Mouse (Mus musculus) spleen, postnatal 36 days (tissue): ENCODE measurements around the gene Fhod1.
A peak's percentile ranks its signal among the peaks of the same experiment; 100 is the strongest.

Source experiments
- DNase-seq, 2 experiments: peaks; one replicate each; pipeline ENCODE4 v3.0.0; 2022; ENCODE audit warnings: low spot score in 2 of 2, mixed read lengths in 1 of 2

The Fhod1 gene

DNA sequence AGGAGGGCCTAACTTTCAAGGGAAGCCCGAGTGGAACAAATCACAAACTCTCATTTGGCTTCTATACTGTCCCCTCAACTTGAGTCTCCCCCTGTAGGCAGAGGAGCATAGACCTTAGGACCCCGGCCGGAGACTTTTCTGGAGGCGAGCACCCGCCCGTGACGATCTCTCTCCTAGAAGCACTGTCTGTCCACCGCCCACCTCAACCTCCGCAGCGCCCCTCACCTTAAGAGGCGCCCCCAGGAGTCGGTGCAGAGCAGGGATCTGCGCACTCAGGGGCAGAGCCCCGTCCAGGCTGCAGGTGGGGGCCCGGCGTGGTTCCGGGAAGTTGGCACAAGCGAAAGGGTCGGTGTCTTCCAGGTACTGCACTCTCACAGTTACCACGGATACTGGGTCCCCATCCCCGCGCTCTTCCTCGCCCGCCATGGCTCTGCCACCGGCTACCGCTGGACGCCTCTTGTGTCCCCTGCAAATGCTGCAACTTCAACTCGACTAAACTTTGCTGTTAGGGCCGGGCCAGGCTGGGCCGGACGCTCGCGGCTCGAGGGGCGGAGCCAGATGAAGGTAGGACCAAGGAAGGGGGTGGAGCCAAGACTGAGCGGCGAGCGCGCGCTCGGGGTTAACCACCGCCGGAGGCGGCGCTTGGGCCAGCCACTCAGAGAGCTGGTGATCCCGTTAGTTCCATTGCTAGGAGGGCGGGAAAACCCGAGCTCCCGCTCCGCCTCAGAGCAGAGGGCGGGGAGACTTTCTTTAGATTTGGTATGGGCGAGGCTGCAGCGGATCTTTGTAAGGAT, at the start of gene Fhod1:
Fhod1 (minus strand) TSS at position 526 of the 794 bp plus-strand sequence.
- peak; percentile 92 to 93 for DNase-seq

DNA sequence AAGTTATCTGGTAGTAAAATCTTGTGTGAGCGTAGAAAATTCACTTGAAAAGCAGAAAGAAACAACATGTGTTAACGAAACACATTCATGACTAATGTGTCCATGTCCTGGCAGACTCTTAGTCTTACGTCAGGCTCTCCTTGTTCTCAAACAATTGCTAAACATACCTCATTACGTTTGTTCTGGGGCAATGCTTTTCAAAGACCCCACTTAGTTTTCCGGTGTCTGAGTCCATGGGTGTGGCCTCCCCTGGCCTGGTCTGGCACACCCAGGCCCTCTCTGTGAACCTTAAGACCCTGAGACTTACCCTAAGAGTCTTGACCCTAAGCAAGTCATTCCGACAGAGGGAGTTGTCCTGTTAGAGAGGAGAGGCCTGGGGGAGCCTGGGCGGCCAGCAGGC, 46.2 kb upstream of the Fhod1 start:
- no peak for DNase-seq

DNA sequence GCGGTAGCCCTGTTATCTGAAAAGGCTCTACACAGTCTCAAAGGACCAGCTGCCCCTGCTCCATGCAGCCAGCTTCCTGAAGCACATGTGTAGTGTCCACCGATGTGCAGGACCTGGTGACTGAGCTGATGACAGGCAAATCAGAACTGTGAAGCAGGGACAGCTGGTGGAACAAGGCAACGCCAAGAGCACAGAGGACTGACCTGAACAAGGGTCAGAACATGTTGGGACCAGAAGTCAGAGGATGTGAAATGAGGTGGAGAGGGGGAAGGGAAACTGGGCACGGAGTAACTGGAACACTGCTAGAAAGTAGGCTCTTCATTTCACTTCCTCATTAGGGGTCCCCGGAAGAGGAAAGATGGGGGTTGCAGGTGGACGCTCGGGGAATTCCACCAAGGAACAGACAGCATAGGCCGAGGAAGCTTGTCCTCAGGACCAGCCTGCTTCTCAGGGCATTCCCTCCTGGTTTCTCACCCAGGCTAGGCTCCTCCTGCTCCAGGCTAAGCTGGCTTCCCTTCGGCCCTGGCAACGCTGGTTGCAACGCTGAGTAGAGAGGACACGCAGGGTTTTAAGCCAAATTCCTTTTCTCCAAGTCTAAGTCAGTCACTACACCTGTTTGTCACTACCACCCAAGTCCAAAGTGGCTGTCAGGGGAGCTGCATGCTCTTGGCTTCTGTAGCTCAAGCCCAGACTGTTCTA, 45.5 kb upstream of the Fhod1 start:
- DNase-seq = no peak

DNA sequence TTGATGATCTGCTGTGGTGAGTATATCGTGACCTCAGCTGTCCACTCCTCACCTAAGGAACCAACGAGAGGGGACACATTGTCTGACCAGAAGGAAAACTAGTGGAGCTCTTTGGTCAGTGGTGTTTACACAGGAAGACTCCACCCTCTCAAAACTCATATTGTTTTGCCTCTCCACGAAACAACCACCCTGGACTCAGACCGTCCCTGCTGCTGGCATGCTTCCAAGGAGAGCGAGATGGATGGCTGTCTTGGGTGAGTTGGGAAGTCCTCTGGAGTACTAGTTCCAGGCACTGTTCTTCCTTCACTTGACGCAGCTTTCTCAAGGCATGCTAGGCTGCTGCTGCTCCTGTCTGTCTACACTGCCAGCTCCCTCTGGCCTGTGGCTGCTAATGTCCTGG, 41.3 kb upstream of the Fhod1 start:
- DNase-seq = no peak

DNA sequence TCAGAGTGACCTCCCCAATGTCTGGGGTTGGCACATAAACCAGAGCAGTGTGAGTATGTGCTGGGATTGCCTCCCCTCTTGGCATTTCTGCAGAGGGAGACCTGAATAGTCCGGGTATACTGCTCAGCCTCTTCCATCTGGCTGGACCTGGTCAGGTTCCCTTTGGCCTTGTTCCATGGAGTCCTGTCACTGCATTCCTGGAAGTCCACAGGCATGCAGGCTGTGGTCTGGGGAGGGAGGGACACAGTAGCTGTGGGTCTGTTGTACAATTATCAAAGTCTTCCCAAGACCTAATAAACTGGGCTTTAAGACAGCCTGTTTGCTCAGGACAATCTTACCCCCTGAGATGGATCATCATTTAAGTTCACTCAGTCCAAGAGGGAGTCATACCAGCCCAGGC, 39.4 kb upstream of the Fhod1 start:
- DNase-seq = no peak

DNA sequence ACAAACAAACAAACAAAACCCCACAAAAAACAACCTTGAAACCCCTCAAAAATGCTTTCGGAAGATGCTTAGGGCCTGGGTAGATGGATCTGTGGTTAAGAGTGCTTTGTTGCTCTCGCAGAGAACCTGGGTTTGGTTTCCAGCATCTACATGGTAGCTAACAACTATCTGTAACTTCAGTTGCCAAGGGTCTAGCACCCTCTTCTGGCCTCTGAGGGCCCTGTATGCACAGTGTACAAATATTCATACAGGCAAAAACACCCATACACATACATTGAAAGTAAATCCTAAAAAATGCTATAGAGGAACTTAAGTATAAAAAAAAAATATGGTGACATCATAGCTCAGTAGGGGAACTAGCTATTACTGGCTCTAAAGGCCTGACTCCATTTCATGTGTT, 36.3 kb upstream of the Fhod1 start:
- no peak for DNase-seq

DNA sequence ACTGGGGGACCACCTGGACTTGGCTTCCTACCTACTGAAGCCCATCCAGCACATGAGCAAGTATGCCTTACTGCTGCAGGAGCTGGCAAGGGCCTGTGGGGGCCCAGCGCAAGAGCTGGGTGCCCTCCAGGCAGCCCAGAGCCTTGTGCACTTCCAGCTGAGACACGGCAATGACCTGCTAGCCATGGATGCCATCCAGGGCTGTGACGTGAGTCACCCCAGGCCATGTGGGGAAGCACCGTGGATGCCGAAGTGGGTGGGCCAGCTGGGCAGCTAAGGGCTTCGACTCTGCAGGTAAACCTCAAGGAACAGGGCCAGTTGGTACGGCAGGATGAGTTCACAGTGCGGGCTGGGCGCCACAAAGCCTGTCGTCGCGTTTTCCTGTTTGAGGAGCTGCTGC, 32.6 kb upstream of the Fhod1 start:
- no peak for DNase-seq

DNA sequence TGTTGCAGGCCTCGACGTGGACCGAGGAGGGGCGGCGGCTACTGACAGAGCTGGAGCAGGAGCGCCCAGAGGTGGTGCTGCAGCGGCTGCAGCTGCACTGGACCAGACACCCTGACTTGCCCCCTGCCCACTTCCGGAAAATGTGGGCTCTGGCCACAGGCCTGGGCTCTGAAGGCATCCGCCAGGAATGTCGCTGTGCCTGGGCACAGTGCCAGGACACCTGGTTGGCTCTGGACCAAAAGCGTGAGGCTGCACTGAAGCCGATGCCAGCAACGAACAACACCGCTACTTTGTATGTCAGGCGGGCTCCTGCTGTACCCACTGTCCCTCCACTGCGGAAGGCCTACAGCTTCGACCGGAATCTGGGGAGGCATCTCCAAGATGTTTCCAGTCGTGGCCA, 30.9 kb upstream of the Fhod1 start:
- DNase-seq = no peak

DNA sequence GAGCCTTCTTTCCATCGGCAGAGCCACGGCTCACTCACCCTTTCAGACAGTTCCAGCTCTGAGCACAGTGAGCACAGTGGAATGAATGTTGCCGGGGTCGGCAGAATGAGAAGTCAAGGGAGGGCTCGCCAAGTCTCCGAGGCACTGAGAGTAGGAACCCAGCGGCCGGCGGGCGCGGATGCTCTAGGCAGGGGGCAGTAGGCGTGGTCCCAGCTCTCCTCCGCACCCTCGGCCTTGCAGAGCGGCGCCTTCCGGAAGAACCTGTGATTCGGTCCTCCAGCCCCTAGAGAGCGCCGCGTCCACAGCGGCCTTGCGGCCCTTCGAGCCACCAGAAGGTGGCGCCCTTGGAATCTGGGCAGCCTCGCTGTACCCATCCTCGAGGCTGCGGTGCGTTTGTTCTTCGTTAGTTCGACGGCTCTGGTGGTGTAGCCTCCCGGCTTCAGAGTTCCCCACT, 26.8 kb upstream of the Fhod1 start:
- no peak for DNase-seq

DNA sequence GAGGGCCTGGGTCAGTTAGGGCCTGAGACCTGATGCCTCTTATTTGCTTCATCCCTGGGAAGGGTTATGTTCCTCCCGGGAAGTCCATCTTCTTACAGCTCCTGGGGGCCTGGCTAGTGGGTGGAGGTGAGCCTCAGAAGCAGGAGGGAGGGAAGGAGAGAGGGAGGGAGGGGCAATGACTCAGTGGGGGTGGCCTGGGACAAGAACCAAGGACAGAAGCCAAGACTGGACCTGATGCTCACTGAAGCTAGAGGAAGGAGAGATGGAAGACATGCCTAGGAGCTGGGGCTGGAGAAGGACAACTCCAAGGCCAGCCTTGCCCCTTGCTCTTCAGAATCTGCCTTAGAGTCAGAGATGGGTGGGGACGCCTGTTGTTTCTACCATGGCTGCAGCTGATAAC, 25.3 kb upstream of the Fhod1 start, which contains the start of gene Plekhg4:
Plekhg4 (plus strand) TSS at position 243 of the 400 bp plus-strand sequence.
- DNase-seq = no peak

DNA sequence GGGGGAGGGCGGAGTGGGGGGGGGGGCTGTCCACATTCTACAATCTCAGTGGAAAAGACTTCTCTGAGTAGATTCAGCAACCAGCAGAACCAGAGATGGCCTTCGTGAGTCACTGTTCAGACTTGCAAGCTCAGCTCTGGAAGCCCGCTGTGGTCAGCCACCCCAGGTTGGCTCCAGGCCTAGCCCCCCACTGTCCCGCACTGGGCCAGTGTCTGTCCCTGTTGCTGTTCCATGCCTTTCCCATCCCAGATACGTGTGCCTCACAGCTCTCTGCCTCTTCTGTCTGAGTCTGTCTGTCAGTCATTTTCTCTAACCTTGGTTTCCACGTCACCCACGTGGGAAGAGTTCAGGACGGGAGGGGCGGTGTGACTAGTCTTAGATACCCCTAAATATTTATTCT, 24.7 kb upstream of the Fhod1 start:
- DNase-seq = no peak

DNA sequence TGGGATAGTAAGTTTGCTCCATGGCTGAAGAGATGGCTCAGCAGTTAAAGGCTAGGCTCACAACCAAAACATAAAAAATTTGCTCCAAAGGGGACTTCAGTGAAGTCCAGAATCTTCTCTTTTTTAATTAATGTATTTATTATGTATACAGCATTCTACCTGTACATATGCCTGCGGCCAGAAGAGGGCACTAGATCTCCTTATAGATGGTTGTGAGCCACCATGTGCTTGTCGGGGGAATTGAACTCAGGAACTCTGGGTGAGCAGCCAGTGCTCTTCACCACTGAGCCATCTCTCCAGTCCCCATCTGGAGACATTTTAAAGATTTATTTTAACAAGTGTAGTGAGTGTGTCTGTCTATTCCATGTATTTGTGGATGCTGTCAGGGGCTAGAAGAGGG, 19.4 kb upstream of the Fhod1 start:
- DNase-seq = no peak

DNA sequence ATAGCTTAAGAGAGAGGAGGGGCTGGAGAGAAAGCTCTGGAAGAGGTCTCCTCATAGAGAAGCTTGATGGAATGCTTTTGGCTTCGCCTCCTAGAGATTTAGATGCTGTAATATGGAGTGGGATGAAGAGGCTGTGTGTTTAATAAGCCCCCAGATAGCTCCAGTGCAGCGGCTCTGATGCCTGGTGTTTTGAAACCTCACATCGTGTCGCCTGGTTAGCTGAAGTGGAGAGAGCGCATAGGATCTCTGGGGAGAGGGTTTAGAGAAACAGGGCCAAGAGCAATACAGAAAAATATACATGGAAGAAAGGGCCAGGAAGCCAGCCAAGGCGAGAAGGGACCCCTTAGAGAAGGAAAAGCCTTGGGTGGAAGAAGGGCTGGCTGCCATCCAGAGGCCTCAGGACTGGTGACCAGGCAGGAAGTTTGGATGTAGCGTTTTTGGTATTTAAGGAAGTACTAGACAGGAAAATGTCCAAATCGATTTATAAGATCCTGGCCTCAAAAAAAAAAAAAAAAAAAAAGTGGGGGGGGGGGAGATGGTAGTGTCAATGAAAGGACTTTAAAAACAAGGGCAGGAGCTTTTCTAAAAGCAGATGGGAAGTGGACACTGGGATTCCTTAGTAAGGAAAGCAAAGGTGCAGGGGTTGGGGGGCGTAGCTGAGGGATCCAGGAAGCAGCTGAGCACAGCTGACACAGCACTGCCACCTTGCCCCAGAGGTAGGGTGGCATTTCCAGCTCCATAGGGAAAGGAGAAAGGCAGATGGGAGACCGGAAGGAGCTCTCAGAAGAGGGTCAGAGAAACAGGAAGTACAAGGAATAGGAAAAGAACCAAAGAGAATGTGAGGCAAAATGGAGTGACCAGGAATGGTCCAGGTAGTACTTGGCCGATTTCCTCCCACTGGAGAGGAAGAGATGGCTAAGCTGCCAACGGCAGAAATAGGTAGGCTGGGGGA, 14.3 kb upstream of the Fhod1 start:
- no peak for DNase-seq

DNA sequence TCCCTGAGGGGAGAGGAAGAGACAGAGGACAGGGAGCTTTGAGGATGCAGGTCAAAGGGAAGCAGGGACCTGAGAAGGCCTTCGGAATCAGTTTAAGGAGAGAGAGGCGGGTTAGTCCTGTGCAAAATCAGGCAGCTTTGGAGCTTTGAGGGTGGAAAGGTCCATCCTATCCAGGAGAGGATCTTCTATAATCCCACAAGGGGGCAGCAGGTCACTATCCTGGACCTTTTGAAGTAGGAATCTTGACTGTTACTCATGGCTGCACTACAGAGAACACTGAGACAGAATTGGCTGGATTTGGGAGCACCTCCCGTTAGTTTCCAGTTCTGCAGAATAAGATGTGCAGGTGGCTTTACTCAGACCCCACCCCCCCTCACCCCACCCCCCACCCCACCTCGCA, 11.9 kb upstream of the Fhod1 start:
- no peak for DNase-seq

DNA sequence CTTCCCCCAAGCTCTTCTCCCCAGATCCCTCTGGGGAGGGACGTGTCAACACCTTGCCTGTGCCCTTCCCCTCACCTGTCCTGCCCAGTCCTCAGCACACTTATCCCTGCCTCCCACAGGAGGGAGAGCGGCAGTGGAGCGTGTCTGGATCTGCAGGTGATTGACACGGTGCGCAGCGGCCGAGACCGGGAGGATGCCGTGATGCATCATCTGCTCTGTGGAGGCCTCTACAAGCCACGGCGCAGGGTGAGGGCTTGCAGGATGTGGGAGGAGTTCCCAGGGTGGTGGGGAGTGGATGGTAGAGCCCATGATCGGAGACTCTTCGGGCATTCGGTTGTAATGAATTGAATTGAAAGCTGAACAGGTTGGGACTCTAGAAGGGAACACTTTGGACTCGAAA, 11.5 kb upstream of the Fhod1 start:
- DNase-seq = no peak

DNA sequence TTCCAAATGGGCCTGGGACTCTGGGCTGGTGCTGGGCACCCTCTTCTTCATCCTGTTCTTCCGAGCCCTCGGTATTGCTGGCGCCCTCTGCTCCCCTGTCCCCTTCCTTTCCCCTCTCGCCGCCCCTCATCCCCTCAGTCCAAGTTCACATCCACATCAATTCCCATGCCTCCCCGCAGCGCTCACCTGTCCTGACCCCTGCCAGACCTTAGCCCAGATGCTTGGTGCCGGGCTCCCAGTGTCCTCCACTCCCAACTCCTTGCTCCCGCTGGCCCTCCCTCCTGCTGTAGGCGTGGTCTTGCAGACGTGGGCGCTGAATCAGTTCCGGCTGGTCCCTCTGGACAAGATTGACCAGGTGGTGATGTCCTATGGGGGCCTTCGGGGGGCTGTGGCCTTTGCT, 8.9 kb upstream of the Fhod1 start:
- DNase-seq = no peak

DNA sequence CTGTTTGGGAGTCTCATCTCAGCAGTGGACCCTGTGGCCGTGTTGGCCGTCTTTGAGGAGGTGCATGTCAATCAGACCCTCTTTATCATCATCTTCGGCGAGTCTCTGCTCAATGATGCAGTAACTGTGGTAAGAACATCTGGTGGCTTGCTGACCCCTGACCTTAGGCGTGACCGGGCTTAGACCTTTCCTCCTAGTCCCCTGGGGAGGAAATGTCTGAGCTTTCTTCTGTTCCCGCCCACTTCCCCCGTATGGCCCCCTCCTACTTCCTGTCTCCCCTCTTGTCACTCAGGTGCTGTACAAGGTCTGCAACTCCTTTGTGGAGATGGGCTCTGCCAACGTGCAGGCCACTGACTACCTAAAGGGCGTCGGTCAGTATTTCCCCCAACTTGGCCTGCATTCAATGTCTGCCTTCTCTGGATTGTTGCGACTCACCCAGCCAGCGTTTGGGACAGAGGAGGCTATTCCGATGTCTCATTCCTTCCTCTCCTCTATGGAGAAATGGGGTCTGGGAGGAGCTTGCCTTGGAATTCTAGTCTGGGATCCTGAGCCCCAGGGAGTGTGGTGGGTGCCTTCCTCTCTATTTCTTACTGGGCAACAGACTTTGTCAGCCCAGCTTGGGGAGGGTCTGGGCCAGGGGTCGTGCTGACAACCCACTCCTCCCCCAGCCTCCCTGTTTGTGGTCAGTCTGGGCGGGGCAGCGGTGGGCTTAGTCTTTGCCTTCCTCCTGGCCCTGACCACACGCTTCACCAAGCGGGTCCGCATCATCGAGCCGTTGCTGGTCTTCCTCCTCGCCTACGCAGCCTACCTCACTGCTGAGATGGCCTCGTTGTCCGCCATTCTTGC, 7.6 kb upstream of the Fhod1 start:
- peak; percentile 61 to 68 for DNase-seq

DNA sequence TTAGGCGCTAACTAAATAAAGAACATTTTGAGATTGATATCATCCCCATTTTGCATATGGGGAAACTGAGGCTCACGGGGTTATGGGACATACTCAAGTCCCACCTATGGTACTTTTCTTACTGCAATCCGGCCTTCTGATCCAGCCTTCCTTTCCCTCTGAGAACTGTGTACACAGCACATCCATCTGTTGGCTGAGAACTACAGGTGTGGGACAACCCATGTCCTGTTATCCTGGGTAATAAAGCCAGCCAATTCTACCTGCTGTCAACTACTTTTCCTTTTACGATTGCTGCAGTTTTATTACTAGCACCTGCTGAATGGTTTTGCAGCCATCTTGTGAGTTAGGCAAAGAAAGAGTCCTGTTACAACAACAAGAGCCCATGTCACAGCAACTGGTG, 6.8 kb upstream of the Fhod1 start:
- no peak for DNase-seq

DNA sequence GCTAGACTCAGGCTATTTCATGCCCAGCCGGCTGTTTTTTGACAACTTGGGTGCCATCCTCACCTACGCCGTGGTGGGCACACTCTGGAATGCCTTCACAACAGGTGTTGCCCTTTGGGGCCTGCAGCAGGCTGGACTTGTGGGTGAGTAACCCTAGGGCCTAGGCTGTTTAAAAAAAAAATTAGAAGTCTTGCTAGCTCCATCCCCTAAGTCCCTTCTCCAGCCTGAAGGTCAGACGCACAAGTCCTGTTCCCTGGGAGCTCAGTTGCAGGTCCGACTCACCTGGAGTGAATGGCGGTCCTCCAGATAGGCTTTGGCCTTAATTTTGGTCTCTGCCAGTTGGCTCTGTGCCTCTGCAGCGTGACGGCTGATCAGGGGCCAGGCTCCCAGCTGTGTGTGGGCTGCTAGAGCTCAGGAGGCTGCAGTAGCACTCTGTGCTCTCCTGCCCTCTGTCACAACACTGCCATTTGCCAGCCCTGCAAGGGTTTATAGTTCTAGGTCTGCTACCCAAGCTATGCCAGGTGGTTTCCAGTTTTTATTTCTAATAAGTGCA, 5.9 kb upstream of the Fhod1 start:
- no peak for DNase-seq

DNA sequence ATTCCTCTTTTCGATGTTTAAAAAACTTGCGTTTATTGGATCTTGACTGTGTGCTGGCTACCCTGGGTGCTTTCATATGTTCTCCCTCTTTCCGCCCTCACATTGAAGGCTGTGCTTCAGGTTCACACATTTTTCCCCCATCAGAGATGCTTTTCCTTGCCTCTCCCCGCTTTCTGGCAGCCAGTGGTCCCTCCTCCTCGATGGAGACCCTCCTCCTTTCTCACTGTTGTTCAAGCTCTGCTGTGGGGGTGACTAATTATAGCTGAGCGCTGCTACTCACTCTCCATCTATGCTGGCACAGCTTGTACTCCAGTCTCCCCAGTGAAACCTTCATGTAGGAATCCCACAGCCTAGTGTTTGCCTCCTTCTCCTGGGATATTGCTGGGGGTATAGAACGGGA, 2.4 kb upstream of the Fhod1 start:
- no peak for DNase-seq
